Mouse (Mus musculus): Measurements from ENCODE around the gene Capn7. TPM values are rescaled to one million over a fixed set of nuclear protein-coding genes. Genes with fewer than 3 reads are reported as not detected.

Capn7 gene
- total RNA-seq, 2 experiments from 2014 or later = 27.2 to 30.2 TPM

DNA sequence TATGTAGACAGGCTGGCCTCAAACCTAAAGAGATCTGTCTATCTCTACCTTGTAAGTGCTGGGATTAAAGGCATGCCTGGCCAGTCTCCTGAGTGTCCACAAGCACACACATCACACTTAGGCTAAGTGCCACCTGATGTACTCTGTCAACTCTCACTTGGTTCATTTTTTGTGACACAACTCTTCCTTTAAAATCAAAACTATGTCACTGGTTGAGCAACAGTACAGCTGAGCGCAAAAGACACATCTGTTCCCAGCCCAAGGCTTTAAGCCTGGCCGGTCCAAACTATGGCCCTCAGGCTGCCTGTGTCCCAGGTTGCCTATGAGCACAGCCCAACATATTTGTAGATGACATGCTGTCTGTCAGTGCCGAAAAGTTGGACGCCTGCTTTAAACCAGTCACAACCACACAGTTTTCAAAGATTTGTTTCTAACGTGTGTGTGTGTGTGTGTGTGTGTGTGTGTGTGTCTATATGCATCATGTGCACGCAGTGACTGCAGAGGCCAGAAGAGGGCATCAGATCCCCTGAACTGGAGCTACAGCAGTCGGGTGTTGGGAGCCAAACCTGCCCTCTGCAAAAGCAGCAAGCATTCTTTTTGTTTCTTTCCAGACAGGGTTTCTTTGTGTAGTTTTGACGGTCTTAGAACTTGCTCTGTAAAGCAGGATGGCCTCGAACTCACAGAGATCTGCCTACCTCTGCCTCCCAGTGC is 58.5 kb downstream of the Capn7 start:
- no peak for DNase-seq (ENCODE audit: low spot score)

DNA sequence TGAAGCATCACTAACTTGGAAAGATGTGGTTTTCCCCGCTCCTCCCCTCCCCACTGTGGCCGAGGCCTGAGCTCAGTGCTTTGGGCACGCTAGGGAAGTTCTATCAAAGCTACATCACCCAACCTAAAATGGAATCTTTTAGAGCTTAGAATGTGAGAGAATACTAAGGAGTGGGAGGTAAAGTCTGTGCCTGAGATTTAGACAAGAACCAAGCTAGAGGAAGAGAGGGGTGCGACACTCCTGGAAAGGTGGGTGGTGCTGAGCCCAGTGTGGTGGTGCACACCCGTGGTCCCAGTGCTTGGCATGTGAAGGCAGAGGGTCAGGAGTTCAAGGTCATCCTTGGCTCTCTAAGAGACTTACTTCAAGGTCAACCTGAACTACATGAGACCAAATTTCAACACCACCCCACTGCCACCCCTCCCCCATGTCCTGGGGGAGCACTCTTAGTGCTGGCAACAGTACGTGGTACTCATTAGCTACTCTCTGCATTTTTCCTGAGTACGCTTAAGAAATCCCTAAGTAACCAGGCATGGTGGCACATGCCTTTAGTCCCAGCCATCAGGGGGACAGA is 59.3 kb downstream of the Capn7 start:
- DNase-seq (ENCODE audit: low spot score) = no peak

DNA sequence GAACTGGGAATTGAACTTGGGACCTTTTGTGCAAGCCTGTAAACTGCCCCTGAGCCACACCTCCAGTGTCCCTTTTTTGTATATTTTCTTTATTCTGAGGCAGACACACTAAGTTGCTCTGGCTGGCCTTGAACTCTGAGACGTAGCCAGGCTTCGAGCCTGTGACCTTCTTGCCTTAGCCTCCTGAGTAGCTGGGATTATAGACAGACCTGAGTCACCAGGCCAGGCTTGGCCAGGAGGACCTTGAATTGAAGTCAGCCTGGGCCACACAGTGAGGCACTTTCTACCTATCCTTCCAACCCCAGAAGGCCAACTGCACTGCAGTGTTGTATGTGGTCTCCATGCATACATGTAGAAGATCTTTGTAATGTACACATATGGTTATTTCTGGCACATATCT is 60.0 kb downstream of the Capn7 start:
- no peak for DNase-seq (ENCODE audit: low spot score)

- DNase-seq (ENCODE audit: low spot score) = no peak
Measured at GRCm38 (mm10) chr14:31397353-31397752, 60.9 kb downstream of the Capn7 start.

DNA sequence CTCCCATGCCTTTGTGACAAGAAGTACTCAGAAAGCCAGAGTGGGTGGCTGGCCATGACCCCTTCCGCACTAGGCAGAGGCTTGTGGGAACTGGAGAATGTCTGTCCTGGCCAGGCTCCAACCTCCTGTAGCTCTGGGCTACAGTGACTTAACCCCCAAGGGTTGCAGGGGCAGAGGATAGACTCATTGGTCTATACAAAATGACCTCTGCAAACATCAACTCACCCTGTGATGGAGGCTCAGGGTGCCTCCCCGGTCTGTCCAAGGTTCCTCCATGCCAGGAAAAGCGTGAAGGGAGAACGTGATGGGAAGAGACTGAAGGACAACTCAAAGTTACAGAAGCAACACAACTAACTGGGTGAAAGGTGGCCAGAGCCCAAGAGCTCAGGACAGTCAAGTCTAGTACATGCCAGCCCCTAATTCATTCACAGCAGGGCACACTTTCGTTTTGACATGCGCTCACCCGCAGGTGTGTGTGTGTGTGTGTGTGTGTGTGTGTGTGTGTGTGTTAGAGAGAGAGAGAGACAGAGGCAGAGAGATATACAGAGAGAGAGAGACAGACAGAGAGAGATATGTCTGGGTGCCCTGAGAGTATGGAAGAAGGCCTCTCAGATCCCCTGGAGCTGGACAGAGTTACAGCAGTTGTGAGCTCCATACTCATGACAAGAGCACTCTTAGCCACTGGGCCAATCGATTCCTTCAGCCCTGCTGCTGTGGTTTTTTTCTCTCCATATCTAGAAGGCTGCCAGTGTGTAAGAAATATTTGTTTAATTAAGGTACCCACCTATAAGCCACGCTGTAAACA is 61.6 kb downstream of the Capn7 start:
- DNase-seq (ENCODE audit: low spot score) = no peak

GRCm38 (mm10) chr14:31398819-31399218 is 62.4 kb downstream of the Capn7 start:
- DNase-seq (ENCODE audit: low spot score) = no peak

- DNase-seq (ENCODE audit: low spot score) = no peak
Measured at GRCm38 (mm10) chr14:31399271-31399670, 62.8 kb downstream of the Capn7 start.

DNA sequence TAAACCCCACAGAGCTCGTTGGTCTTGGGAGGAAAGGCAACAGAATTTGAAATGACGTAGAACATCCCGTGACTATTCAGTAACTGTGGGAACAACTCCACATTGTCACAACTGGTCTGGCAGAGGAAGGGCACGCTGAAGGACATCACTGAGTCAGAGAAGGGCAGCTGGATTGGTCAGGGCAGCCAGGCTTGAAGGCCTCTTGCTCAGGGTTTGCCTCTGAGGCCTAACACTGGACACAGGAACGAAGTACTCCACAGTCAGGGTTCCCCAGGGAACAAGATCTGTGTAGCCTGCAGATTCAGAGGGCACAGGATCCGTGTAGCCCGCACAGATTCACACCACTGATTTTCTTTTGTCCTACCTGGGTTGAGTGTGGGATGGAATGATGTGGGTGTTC is 63.8 kb downstream of the Capn7 start:
- no peak for DNase-seq (ENCODE audit: low spot score)

- no peak for DNase-seq (ENCODE audit: low spot score)
Measured at GRCm38 (mm10) chr14:31400896-31401295, 64.5 kb downstream of the Capn7 start.

DNA sequence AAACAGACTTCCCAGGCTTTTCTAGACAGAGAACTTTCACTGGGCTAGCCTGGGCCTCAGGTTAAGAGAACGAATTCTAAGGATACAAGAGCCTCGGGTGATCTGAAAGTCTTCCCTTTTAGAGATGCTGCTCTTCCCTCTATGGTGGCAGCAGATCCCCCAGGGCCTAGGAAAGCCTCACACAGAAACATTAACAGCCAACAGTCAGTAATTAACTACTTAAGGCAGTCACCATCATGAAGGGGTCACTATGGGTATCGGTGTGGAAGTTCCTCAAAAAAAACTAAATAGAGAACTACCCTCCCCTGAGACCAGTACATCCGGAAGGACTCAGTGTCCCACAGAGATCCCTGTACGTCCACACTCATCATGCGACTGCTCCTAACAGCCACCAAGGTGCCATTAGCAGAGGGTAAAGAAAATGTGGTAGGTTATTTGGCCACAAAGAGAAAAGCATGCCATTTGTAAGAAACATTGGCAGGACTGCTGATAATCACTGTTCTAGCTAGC is 65.5 kb downstream of the Capn7 start:
- no peak for DNase-seq (ENCODE audit: low spot score)

DNA sequence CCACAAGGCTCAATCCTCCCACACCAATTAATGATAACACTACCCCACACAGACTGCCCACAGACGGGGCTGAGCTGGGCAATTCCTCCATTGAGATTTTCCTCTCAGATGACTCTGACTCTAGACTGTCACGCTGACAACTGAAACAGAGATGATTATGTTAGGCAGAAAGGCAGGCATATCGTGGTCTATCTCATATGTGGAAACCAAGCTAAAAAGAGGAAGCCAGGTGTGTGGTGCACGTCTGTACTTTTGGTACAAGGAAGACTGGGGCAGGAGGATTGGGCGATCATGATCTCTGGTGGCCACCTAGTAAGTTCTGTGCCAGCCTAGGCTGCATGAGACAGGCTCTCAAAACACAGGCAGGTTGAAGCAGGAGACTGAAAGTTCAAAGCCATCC is 66.3 kb downstream of the Capn7 start:
- no peak for DNase-seq (ENCODE audit: low spot score)

- DNase-seq (ENCODE audit: low spot score) = no peak
Measured at GRCm38 (mm10) chr14:31403556-31403955, 67.1 kb downstream of the Capn7 start.

GRCm38 (mm10) chr14:31403995-31404394 is 67.6 kb downstream of the Capn7 start:
- no peak for DNase-seq (ENCODE audit: low spot score)

DNA sequence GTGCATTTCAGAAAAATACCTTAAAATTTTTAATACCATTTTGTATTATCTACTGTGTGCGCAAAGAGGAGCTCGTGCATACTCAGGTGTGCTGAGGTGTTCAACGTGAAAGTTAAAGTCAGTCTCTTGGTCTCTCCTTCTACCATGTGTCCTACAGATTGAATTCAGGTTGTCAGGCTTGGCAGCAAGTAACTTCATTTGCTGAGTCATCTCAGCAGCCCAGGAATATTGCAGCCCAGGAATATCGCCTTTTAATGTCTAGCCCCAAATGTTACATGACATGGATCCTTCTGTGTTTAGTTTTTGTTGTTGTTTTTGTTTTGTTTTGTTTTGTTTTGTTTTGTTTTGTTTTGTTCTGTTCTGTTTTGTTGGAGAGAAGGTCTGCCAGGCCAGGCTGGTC is 68.2 kb downstream of the Capn7 start:
- DNase-seq (ENCODE audit: low spot score) = no peak

DNA sequence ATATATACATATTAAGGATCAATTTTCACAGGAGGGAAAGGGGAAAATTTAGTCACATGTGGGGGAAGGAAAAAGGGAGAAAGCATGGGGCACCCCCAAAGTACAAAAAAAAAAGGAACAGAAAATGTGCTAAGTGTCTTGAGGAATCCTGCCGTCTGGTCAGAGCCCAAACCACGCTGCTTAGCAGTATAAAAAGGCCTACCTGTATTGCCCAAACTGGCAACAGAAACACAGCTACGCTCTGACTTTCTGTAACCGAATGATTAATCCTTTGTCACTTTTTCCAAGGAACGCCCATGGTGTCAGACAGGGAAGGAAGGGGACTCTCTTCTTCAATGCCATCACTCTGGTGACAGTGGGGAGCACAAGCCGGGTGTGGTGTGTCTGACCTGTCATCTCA is 69.2 kb downstream of the Capn7 start:
- DNase-seq (ENCODE audit: low spot score) = no peak

- DNase-seq (ENCODE audit: low spot score) = peak; percentile 47
Measured at GRCm38 (mm10) chr14:31406154-31406810, 69.8 kb downstream of the Capn7 start.

DNA sequence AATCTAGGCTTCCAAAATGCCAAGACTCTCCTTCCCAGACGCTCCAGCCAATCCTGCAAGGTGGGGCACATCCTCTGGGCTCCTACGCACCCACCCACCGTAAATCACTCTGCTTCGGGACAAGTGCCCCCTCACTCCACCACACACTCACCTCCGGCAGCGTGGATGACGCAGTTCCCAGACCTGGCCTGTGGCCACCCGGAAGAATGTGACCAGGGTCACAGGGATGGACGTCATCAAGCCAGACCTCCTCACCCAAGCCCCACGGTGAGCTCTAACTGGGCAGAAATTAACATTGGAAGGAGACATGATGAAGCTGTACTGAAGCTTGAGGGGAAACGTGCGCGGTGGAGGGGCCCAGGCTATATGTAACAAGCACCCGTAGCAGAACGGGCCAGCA is 70.8 kb downstream of the Capn7 start:
- DNase-seq (ENCODE audit: low spot score) = no peak

DNA sequence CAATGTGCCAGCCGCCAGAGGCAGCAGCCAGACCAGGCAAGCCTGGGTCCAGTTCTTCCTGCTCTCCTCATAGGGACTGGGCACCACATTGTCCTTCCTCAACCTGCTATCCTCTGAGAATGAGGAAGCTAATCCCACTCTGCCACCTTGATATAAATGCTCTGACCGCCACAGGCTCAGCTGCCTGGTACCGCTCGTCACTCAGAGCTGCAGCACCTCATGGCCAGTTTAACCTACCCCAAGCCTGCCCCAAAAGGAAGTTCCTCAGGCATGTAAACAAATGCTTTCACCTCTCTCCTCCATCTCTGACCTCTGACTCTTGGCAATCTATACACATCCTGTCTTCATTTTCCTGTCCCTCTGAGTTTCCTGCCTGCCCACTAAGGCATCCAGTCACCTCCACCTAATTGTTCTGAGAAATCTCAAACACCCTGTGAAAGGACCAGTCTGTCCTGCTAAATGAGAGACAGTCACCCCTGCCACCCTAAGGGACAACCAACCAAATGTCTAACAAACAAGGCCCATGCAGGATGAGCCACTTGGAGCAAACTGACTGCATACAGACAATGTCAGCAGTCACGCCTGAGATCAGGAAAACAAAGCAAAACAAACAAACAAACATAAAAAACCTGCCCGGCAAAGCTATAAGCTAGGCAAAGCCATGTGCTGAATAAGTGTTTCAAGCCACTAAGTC is 71.6 kb downstream of the Capn7 start:
- DNase-seq (ENCODE audit: low spot score) = no peak

DNA sequence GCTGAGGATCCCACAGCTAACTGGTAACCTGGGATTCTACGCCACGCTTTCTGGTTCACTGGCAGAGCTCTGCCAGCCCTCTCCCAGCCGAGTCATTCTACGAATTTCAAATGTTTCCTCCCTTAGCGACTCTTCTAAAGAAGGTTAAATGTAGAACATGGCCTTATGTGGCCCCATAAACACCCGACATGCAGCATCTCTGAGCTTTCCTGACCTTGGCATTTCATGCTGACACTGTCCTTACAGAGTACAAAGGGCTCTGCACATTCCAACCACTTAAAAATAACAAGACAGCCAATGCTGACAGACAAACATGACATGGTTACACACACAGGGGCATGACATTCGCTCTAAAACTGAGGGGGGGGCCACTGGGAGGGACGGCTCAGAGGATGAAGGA is 72.2 kb downstream of the Capn7 start:
- DNase-seq (ENCODE audit: low spot score) = no peak

GRCm38 (mm10) chr14:31410123-31410724 is 73.8 kb downstream of the Capn7 start:
- no peak for DNase-seq (ENCODE audit: low spot score)

- no peak for DNase-seq (ENCODE audit: low spot score)
Measured at GRCm38 (mm10) chr14:31410737-31411136, 74.3 kb downstream of the Capn7 start.

Data from gastrocnemius, adult 18-20 months (tissue).